Mouse (Mus musculus): ENCODE measurements around the gene Slc44a3. TPM values are rescaled to one million over a fixed set of nuclear protein-coding genes. Genes with fewer than 3 reads are reported as not detected.

Gene Slc44a3
- polyA plus RNA-seq, 1 experiment from 2014 or later = 1.1 TPM

DNA sequence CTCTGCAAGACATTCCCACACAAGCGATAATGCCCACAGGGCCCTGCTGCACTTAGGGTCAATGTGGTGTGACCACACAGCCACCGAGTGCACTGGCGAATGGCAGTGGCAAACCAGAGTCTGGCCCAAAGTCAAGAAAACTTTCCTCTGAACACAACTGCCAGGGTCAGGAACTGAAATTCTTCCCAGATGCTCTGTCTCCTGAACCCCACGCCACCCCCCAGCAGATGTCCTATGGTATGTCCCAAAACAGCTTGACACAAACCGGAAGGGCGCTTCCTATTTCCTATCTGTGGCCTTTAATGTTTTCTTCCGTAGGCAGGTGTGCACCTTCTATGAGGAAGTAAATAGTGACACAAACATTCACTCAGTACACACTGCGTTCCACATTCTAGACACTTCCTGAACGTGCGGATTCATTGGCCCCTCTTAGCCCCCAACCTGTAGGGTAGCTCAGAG, 65.1 kb downstream of the Slc44a3 start:
- H3K9ac ChIP-seq (ENCODE audit: low read depth, low read length) = no peak overlapping the region
- H3K9me3 ChIP-seq (replicated peaks; ENCODE audit: control insufficient read depth, low read length) = no peaks in the 10 kb centered on the region
- peaks cover 6% of the 10 kb centered on the region for H3K4me1 ChIP-seq (ENCODE audit: control insufficient read depth, insufficient read depth, low read length)
- no peak overlapping the region for H3K4me2 ChIP-seq
- ATAC-seq (replicated peaks; ENCODE audit: insufficient number of reproducible peaks, low FRiP score, low TSS enrichment) = no peak
- no peaks in the 10 kb centered on the region for H3K27me3 ChIP-seq (ENCODE audit: control insufficient read depth, insufficient read depth, low read length)
- WGBS (ENCODE audit: insufficient replicate concordance) = 82% methylated on average over 10 of the region's 10 CpGs
- H3K4me3 ChIP-seq (ENCODE audit: low read depth, low read length) = no peak overlapping the region
- no peaks in the 10 kb centered on the region for H3K36me3 ChIP-seq (ENCODE audit: control insufficient read depth, insufficient read depth, low read length)
- H3K27ac ChIP-seq (ENCODE audit: low read depth, low read length) = no peak overlapping the region

DNA sequence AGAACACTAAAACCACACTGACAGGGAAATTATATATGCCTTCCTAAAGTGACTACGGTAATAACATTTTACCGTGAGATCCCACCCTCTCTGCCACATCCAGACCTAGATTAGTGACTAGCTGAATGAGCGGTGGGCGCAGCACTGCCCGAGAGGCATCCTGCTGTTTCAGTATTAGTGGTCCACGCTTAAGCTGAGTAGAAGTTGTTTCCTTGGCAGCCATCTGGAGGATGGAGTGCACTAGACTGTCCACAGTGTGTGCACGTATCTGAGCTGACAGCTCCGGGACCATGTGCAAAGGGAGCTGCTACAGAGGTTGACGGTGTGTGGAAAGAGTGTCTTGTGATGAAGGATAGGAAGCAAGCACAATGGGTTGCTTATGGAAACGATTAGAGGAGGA, 66.4 kb downstream of the Slc44a3 start:
- ATAC-seq (replicated peaks; ENCODE audit: insufficient number of reproducible peaks, low FRiP score, low TSS enrichment) = no peak
- no peak overlapping the region for H3K27ac ChIP-seq (ENCODE audit: low read depth, low read length)
- no peak overlapping the region for H3K4me2 ChIP-seq
- WGBS (ENCODE audit: insufficient replicate concordance) = 68% methylated on average over 10 of the region's 10 CpGs
- H3K4me1 ChIP-seq (ENCODE audit: control insufficient read depth, insufficient read depth, low read length) = peaks cover 6% of the 10 kb centered on the region
- H3K4me3 ChIP-seq (ENCODE audit: low read depth, low read length) = no peak overlapping the region
- no peaks in the 10 kb centered on the region for H3K27me3 ChIP-seq (ENCODE audit: control insufficient read depth, insufficient read depth, low read length)
- H3K9ac ChIP-seq (ENCODE audit: low read depth, low read length) = no peak overlapping the region
- no peaks in the 10 kb centered on the region for H3K9me3 ChIP-seq (replicated peaks; ENCODE audit: control insufficient read depth, low read length)
- H3K36me3 ChIP-seq (ENCODE audit: control insufficient read depth, insufficient read depth, low read length) = no peaks in the 10 kb centered on the region

DNA sequence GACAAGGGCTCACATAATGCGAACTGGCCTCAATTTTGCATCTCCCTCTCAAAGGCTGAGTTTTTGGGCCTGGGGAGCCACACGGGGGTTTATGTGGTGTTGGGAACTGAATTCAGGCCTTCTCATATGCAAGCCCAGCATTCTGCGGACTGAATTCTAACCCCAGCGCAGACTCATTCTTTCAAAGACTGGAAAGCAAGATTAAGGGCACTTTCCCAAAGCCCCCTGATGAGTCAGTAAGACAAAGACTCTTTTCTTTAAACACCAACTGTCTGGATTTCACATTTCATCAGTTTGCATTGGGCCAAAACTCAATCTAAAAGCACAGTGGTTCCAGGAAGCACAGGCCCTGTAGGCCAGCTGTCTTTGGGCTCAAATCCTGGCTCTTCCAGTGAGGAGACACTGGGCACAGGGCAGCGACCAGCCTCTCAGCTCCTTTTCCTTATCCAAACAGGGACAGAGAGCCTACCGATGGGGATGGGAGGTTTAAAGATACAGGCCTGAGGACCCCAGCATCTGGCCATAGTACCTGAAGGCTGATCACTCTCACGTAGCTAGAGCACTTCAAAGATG, 67.4 kb downstream of the Slc44a3 start:
- Histone ChIP-seq H3K9me3 (replicated peaks; ENCODE audit: control insufficient read depth, low read length) (no peaks in the 10 kb centered on the region), H3K9ac (ENCODE audit: low read depth, low read length) (no peak overlapping the region), H3K4me1 (ENCODE audit: control insufficient read depth, insufficient read depth, low read length) (peaks cover 6% of the 10 kb centered on the region), H3K4me2 (no peak overlapping the region), H3K27me3 (ENCODE audit: control insufficient read depth, insufficient read depth, low read length) (no peaks in the 10 kb centered on the region), H3K36me3 (ENCODE audit: control insufficient read depth, insufficient read depth, low read length) (peaks cover 4% of the 10 kb centered on the region; the same call in 1 of the 2 replicates), H3K4me3 (ENCODE audit: low read depth, low read length) (no peak overlapping the region), H3K27ac (ENCODE audit: low read depth, low read length) (no peak overlapping the region)
- 60% methylated on average over 7 of the region's 7 CpGs for WGBS (ENCODE audit: insufficient replicate concordance)
- no peak for ATAC-seq (replicated peaks; ENCODE audit: insufficient number of reproducible peaks, low FRiP score, low TSS enrichment)

DNA sequence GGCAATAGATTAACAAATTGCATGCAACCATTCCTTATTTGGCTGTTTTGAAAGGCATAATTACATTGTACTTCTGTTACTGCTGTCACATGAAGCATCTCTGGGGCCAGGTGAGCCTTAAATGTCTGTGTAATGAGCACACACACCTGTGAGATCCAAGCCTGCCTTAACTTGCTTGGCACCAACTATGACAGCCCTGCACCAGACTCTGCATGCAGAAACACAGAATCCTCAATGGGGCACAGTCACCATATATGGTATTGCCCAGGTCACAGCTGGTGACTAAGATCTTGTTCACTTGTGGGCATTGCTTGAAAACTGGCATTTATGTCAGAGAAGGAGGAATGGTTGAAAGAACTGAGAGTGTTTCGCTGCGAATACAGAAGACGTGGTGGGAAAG, 69.4 kb downstream of the Slc44a3 start:
- 87% methylated on average over 3 of the region's 3 CpGs for WGBS (ENCODE audit: insufficient replicate concordance)
- Histone ChIP-seq H3K27ac (ENCODE audit: low read depth, low read length) (no peak overlapping the region), H3K9ac (ENCODE audit: low read depth, low read length) (no peak overlapping the region), H3K27me3 (ENCODE audit: control insufficient read depth, insufficient read depth, low read length) (no peaks in the 10 kb centered on the region), H3K9me3 (replicated peaks; ENCODE audit: control insufficient read depth, low read length) (no peaks in the 10 kb centered on the region), H3K4me2 (no peak overlapping the region), H3K4me1 (ENCODE audit: control insufficient read depth, insufficient read depth, low read length) (no peaks in the 10 kb centered on the region), H3K36me3 (ENCODE audit: control insufficient read depth, insufficient read depth, low read length) (peaks cover 12% of the 10 kb centered on the region), H3K4me3 (ENCODE audit: low read depth, low read length) (no peak overlapping the region)
- ATAC-seq (replicated peaks; ENCODE audit: insufficient number of reproducible peaks, low FRiP score, low TSS enrichment) = no peak

DNA sequence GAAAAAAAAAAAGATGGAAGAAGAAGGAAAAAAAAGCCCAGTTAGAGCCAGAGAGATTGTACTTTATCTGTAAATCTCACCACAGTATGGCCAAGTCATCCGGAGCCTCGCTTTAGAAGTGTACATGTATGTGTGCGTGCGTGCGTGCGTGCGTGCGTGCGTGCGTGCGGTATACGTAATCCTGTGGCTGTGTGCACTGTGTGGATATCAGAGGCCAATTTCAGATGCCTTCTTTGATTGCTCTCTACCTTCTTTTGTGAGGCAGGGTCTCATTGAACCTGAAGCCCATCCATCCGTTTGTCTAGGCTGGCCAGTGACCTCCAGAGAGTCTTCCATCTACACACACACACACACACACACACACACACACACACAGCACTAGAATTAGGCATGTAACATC, 70.7 kb downstream of the Slc44a3 start:
- Histone ChIP-seq H3K9ac (ENCODE audit: low read depth, low read length) (no peak overlapping the region), H3K4me1 (ENCODE audit: control insufficient read depth, insufficient read depth, low read length) (no peaks in the 10 kb centered on the region), H3K4me2 (no peak overlapping the region), H3K27me3 (ENCODE audit: control insufficient read depth, insufficient read depth, low read length) (no peaks in the 10 kb centered on the region), H3K4me3 (ENCODE audit: low read depth, low read length) (no peak overlapping the region), H3K9me3 (replicated peaks; ENCODE audit: control insufficient read depth, low read length) (no peaks in the 10 kb centered on the region), H3K27ac (ENCODE audit: low read depth, low read length) (no peak overlapping the region), H3K36me3 (ENCODE audit: control insufficient read depth, insufficient read depth, low read length) (peaks cover 21% of the 10 kb centered on the region)
- WGBS (ENCODE audit: insufficient replicate concordance) = 87% methylated on average over 13 of the region's 13 CpGs
- ATAC-seq (replicated peaks; ENCODE audit: insufficient number of reproducible peaks, low FRiP score, low TSS enrichment) = no peak

DNA sequence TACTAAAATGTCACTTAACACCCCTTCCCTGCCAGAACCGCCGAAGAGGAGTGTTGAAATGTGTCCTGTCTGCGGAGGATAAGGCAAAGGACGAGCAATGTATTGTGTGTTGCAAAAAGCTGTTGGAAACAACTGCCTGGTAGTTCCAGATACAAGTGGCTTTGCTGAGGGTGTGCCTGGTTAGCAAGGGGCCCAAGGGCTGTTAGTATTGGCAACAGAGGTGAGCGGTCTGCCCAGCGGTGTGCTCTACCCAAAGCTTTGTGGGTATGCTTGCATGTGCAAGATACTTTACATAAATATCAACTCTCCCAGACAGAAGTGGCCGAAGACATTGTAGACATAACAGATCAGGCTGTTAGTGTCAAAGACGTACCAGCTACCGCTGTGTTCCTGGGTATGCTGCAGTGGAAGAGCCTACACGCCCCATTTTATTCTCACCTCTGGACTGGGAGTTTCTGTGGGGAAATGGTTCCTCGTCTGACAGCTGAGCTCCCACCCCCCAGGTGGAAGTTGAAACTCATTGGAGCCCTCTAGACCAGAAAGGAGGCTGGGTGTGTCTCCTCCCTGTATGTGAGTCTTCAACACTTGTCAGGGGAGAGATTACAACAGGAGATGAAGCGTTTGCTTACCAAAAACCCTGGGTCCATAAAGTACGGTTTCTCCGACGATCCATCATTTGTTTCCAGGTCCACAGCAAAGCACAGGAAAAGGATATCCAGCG, 71.6 kb downstream of the Slc44a3 start:
- Histone ChIP-seq H3K36me3 (ENCODE audit: control insufficient read depth, insufficient read depth, low read length) (peaks cover 29% of the 10 kb centered on the region), H3K4me3 (ENCODE audit: low read depth, low read length) (no peak overlapping the region), H3K4me1 (ENCODE audit: control insufficient read depth, insufficient read depth, low read length) (no peaks in the 10 kb centered on the region), H3K27me3 (ENCODE audit: control insufficient read depth, insufficient read depth, low read length) (no peaks in the 10 kb centered on the region), H3K9ac (ENCODE audit: low read depth, low read length) (no peak overlapping the region), H3K27ac (ENCODE audit: low read depth, low read length) (no peak overlapping the region), H3K9me3 (replicated peaks; ENCODE audit: control insufficient read depth, low read length) (no peaks in the 10 kb centered on the region), H3K4me2 (no peak overlapping the region)
- WGBS (ENCODE audit: insufficient replicate concordance) = 74% methylated on average over 16 of the region's 16 CpGs
- no peak for ATAC-seq (replicated peaks; ENCODE audit: insufficient number of reproducible peaks, low FRiP score, low TSS enrichment)

DNA sequence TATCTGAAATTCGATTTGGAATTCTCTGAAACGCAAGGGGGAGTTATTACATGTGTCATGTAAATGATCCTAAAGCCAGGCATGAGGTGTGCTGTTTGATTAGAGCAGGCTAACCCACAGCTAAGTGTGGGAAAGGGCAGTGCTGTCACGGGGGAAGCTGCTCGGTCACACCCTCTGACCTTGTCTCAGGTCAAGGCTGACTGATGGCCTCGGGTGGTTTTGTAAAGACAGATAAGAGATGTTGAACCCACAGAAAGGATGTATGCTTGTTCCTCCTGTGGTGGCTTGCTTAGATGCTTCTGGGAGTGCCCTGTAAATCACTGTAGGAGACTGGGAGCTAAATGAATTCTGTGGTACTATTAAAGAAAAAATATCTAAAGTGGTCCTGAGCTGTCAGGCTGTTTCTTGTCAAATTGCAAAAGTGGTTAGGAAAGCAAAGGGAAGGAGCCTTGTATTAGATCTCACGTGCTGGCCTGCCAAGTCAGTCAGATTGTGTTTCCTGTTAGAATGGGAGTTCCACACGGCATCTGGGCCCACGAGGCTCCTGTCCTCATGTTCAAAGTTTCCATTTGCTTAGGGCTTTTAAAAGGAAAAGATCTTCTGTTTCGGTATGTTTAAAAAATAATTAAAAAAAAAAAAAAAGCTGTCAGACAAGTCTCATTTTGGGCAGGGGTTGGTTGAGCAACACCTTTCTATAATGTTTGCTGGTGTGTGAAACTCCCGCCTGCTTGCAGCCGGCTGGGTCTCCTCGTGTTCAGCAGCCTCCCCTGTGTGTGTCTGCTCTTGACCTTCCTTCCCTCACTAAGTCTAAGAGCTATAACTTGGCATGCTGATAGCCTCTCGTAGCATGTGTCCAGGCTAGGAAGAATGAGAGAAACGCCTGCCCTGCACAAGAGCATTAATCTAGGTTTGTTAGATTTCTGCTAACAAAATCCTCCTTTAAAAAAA, 73.4 kb downstream of the Slc44a3 start:
- ATAC-seq (replicated peaks; ENCODE audit: insufficient number of reproducible peaks, low FRiP score, low TSS enrichment) = no peak
- H3K4me3 ChIP-seq (ENCODE audit: low read depth, low read length) = no peak overlapping the region
- H3K4me1 ChIP-seq (ENCODE audit: control insufficient read depth, insufficient read depth, low read length) = no peaks in the 10 kb centered on the region
- 58% methylated on average over 14 of the region's 14 CpGs for WGBS (ENCODE audit: insufficient replicate concordance)
- H3K9ac ChIP-seq (ENCODE audit: low read depth, low read length) = no peak overlapping the region
- H3K9me3 ChIP-seq (replicated peaks; ENCODE audit: control insufficient read depth, low read length) = no peaks in the 10 kb centered on the region
- H3K27ac ChIP-seq (ENCODE audit: low read depth, low read length) = no peak overlapping the region
- H3K4me2 ChIP-seq = no peak overlapping the region
- no peaks in the 10 kb centered on the region for H3K27me3 ChIP-seq (ENCODE audit: control insufficient read depth, insufficient read depth, low read length)
- H3K36me3 ChIP-seq (ENCODE audit: control insufficient read depth, insufficient read depth, low read length) = peaks cover 43% of the 10 kb centered on the region

DNA sequence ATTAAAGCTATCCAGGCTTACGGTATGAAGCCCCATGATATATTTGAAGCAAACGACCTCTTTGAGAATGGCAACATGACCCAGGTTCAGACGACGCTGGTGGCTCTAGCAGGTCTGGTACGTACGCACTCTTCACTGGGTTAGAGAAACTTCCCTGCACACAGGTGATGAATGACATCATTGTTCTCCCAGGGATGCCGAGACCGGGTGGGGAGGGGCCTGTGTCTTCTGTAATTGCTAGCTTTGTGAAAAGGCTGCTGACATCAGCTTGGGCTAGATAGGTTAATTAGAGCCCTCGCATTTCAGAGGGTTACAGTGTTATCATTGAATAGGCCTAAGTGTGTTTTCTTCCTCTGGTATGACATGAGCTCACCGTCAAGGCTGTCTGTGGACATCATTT, 80.8 kb downstream of the Slc44a3 start:
- Histone ChIP-seq H3K9me3 (replicated peaks; ENCODE audit: control insufficient read depth, low read length) (no peaks in the 10 kb centered on the region), H3K36me3 (ENCODE audit: control insufficient read depth, insufficient read depth, low read length) (peaks cover 38% of the 10 kb centered on the region), H3K9ac (ENCODE audit: low read depth, low read length) (no peak overlapping the region), H3K27me3 (ENCODE audit: control insufficient read depth, insufficient read depth, low read length) (no peaks in the 10 kb centered on the region), H3K4me2 (no peak overlapping the region), H3K4me3 (ENCODE audit: low read depth, low read length) (no peak overlapping the region), H3K4me1 (ENCODE audit: control insufficient read depth, insufficient read depth, low read length) (peaks cover 16% of the 10 kb centered on the region), H3K27ac (ENCODE audit: low read depth, low read length) (no peak overlapping the region)
- no peak for ATAC-seq (replicated peaks; ENCODE audit: insufficient number of reproducible peaks, low FRiP score, low TSS enrichment)
- WGBS (ENCODE audit: insufficient replicate concordance) = 74% methylated on average over 10 of the region's 10 CpGs
